Mouse (Mus musculus): ENCODE results near the gene Fdx1l.

Gene Fdx1l

GRCm38 (mm10) chr9:21073044-21073840, at the start of gene Fdx1l, which contains the start of gene Gm49373:
TSS of gene Fdx1l (minus strand) at chr9:21073614.
TSS of gene Gm49373 (minus strand) at chr9:21073096.
- peak; percentile 77 to 79 for DNase-seq

GRCm38 (mm10) chr9:21121483-21121882, 48.1 kb upstream of the Fdx1l start:
- DNase-seq, result no peak

- DNase-seq, result no peak
Observed at GRCm38 (mm10) chr9:21117073-21117472, 43.7 kb upstream of the Fdx1l start.

- no peak for DNase-seq
Observed at GRCm38 (mm10) chr9:21115105-21115504, 41.7 kb upstream of the Fdx1l start.

GRCm38 (mm10) chr9:21114190-21114589, 40.8 kb upstream of the Fdx1l start:
- DNase-seq, result no peak

GRCm38 (mm10) chr9:21113751-21114150, 40.3 kb upstream of the Fdx1l start:
- DNase-seq, result no peak

GRCm38 (mm10) chr9:21107607-21108237, 34.3 kb upstream of the Fdx1l start:
- no peak for DNase-seq

- no peak for DNase-seq
Observed at GRCm38 (mm10) chr9:21105760-21106564, 32.5 kb upstream of the Fdx1l start.

- DNase-seq, result no peak
Observed at GRCm38 (mm10) chr9:21104814-21105213, 31.4 kb upstream of the Fdx1l start.

GRCm38 (mm10) chr9:21102076-21102475, 28.7 kb upstream of the Fdx1l start:
- DNase-seq, result no peak

- DNase-seq, result no peak
Observed at GRCm38 (mm10) chr9:21100447-21101161, 27.2 kb upstream of the Fdx1l start.

GRCm38 (mm10) chr9:21097793-21098192, 24.4 kb upstream of the Fdx1l start:
- DNase-seq, result no peak

- DNase-seq, result no peak
Observed at GRCm38 (mm10) chr9:21095958-21096357, 22.5 kb upstream of the Fdx1l start.

GRCm38 (mm10) chr9:21093423-21093822, 20.0 kb upstream of the Fdx1l start:
- no peak for DNase-seq

GRCm38 (mm10) chr9:21091707-21092320, 18.4 kb upstream of the Fdx1l start, which contains the start of the genes Gm38431 and Raver1:
TSS of gene Gm38431 (minus strand) at chr9:21091997.
TSS of gene Raver1 (minus strand) at chr9:21092008.
- DNase-seq, result peak; percentile 94 to 96

GRCm38 (mm10) chr9:21090972-21091706, 17.7 kb upstream of the Fdx1l start:
- no peak for DNase-seq

GRCm38 (mm10) chr9:21090537-21090936, 17.1 kb upstream of the Fdx1l start:
- DNase-seq, result no peak

GRCm38 (mm10) chr9:21083324-21083723, 9.9 kb upstream of the Fdx1l start:
- no peak for DNase-seq

- no peak for DNase-seq
Observed at GRCm38 (mm10) chr9:21081127-21081526, 7.7 kb upstream of the Fdx1l start.

- no peak for DNase-seq
Observed at GRCm38 (mm10) chr9:21075625-21076024, 2.2 kb upstream of the Fdx1l start.

GRCm38 (mm10) chr9:21074173-21074572, 759 bp upstream of the Fdx1l start:
- DNase-seq, result no peak
